Mouse (Mus musculus) common myeloid progenitor, adult 5-6 weeks (primary cell): ENCODE data around the gene Atn1. TPM values are rescaled to one million over a fixed set of nuclear protein-coding genes. Genes with fewer than 3 reads are reported as not detected.

ENCODE experiments used
- total RNA-seq: library from RNA; stranded (forward); fragments of 200-1000, 187-1606 nt; gene quantifications from 2 replicates; pipeline ENCODE4 v1.2.3, GENCODE M21; 2017

Atn1 gene
- total RNA-seq, 1 experiment from 2014 or later: 4.6 TPM

Other genes starting within 250 kb of the Atn1 start
- 1.7 and 3.9 TPM in 2 replicates for gene C1ra, start 244.1 kb downstream of the Atn1 start, total RNA-seq
- not detected in 2 replicates for gene C1s1, start 214.2 kb downstream of the Atn1 start, total RNA-seq
- not detected in 2 replicates for gene C1rb, start 186.2 kb downstream of the Atn1 start, total RNA-seq
- 0.23 TPM in 1 of 2 replicates, not detected in the other for gene C1s2, start 120.4 kb downstream of the Atn1 start, total RNA-seq
- gene Lpcat3, start 93.5 kb downstream of the Atn1 start, total RNA-seq: 31.5 and 34.1 TPM in 2 replicates
- 222 and 280 TPM in 2 replicates for gene Emg1, start 44.3 kb downstream of the Atn1 start, total RNA-seq
- 402 and 404 TPM in 2 replicates for gene Phb2, start 44.2 kb downstream of the Atn1 start, total RNA-seq
- 235 and 315 TPM in 2 replicates for gene Ptpn6, start 17.8 kb downstream of the Atn1 start, total RNA-seq
- gene Grcc10, start 15.2 kb downstream of the Atn1 start, total RNA-seq: 112 and 129 TPM in 2 replicates
- not detected in 2 replicates for gene Gm45234, start 503 bp downstream of the Atn1 start, total RNA-seq
- 0.46 TPM in 1 of 2 replicates, not detected in the other for gene Eno2, start 13.1 kb upstream of the Atn1 start, total RNA-seq
- not detected in 2 replicates for gene Lrrc23, start 23.2 kb upstream of the Atn1 start, total RNA-seq
- 1.1 and 3.8 TPM in 2 replicates for gene Spsb2, start 52.1 kb upstream of the Atn1 start, total RNA-seq
- gene Tpi1, start 57.8 kb upstream of the Atn1 start, total RNA-seq: 158 and 197 TPM in 2 replicates
- gene Usp5, start 73.0 kb upstream of the Atn1 start, total RNA-seq: 76.5 and 84.3 TPM in 2 replicates
- gene Cdca3, start 73.0 kb upstream of the Atn1 start, total RNA-seq: 73.5 and 92.1 TPM in 2 replicates
- not detected in 2 replicates for gene Gnb3, start 83.8 kb upstream of the Atn1 start, total RNA-seq
- gene P3h3, start 101.2 kb upstream of the Atn1 start, total RNA-seq: 8.3 and 8.7 TPM in 2 replicates
- 0.24 and 0.32 TPM in 2 replicates for gene Gpr162, start 107.5 kb upstream of the Atn1 start, total RNA-seq
- gene Cd4, start 131.7 kb upstream of the Atn1 start, total RNA-seq: 0.73 TPM in 2 replicates
- gene Lag3, start 155.2 kb upstream of the Atn1 start, total RNA-seq: 0.82 and 1.6 TPM in 2 replicates
- 40.3 and 71.3 TPM in 2 replicates for gene Ptms, start 163.6 kb upstream of the Atn1 start, total RNA-seq
- 54.9 and 61.1 TPM in 2 replicates for gene Mlf2, start 174.9 kb upstream of the Atn1 start, total RNA-seq
- gene Cops7a, start 209.0 kb upstream of the Atn1 start, total RNA-seq: 45.6 and 48.1 TPM in 2 replicates
- not detected in 2 replicates for gene Pianp, start 240.2 kb upstream of the Atn1 start, total RNA-seq